Mouse (Mus musculus): ENCODE measurements at regions not wholly inside any gene's neighbourhood (a gene's known extent, or its start where the extent isn't known, plus 50 kb on each side); places are given as distances from the start of the nearest gene placed in this dataset.

- Histone ChIP-seq H3K27ac (no peak overlapping the region), H3K4me3 (no peak overlapping the region)
- no peak for TF ChIP-seq CTCF (conservative IDR thresholded peaks at IDR 0.05)
- peak; percentile 4 to 12 for DNase-seq (ENCODE audit: low spot score in 2 of 2)
Observed at GRCm38 (mm10) chr8:30797341-30797740, 2631.2 kb upstream of the 5930422O12Rik start.

GRCm38 (mm10) chr8:30817028-30817427 lies 2611.5 kb upstream of the 5930422O12Rik start:
- H3K27ac ChIP-seq: no peak overlapping the region
- TF ChIP-seq CTCF (conservative IDR thresholded peaks at IDR 0.05): no peak
- DNase-seq (ENCODE audit: low spot score in 2 of 2): no peak
- H3K4me3 ChIP-seq: no peak overlapping the region

GRCm38 (mm10) chr8:30822835-30823587 lies 2605.5 kb upstream of the 5930422O12Rik start:
- H3K27ac ChIP-seq: no peak overlapping the region
- no peak for DNase-seq (ENCODE audit: low spot score in 2 of 2)

GRCm38 (mm10) chr8:30823588-30823938 lies 2604.9 kb upstream of the 5930422O12Rik start:
- Histone ChIP-seq H3K27ac (no peak overlapping the region), H3K4me3 (no peak overlapping the region)
- no peak for DNase-seq (ENCODE audit: low spot score in 2 of 2)
- TF ChIP-seq CTCF (conservative IDR thresholded peaks at IDR 0.05): no peak

More at GRCm38 (mm10) chr8:30822835-30823587, 2605.5 kb upstream of the 5930422O12Rik start:
- no peak overlapping the region for H3K4me3 ChIP-seq
- no peak for TF ChIP-seq CTCF (conservative IDR thresholded peaks at IDR 0.05)

GRCm38 (mm10) chr8:30826021-30826420 lies 2602.5 kb upstream of the 5930422O12Rik start:
- TF ChIP-seq CTCF (conservative IDR thresholded peaks at IDR 0.05): no peak
- no peak for DNase-seq (ENCODE audit: low spot score in 2 of 2)
- H3K4me3 ChIP-seq: no peak overlapping the region
- H3K27ac ChIP-seq: no peak overlapping the region

GRCm38 (mm10) chr8:30838056-30838455 lies 2590.5 kb upstream of the 5930422O12Rik start:
- TF ChIP-seq CTCF (conservative IDR thresholded peaks at IDR 0.05): no peak
- Histone ChIP-seq H3K4me3 (no peak overlapping the region), H3K27ac (no peak overlapping the region)
- DNase-seq (ENCODE audit: low spot score in 2 of 2): no peak

- H3K4me3 ChIP-seq: no peak overlapping the region
- TF ChIP-seq CTCF (conservative IDR thresholded peaks at IDR 0.05): peak; percentile 95
- peak; percentile 68 to 91 for DNase-seq (ENCODE audit: low spot score in 2 of 2)
- H3K27ac ChIP-seq: no peak overlapping the region
Observed at GRCm38 (mm10) chr8:30840064-30840463, 2588.4 kb upstream of the 5930422O12Rik start.

GRCm38 (mm10) chr8:30863017-30863416 lies 2565.5 kb upstream of the 5930422O12Rik start:
- peak in 1 of 2 experiments; percentile 29 for DNase-seq (ENCODE audit: low spot score in 2 of 2)
- no peak for TF ChIP-seq CTCF (conservative IDR thresholded peaks at IDR 0.05)
- peak overlapping the region; percentile 77 for H3K27ac ChIP-seq
- H3K4me3 ChIP-seq: no peak overlapping the region

GRCm38 (mm10) chr8:30906044-30906695 lies 2522.3 kb upstream of the 5930422O12Rik start:
- no peak overlapping the region for H3K27ac ChIP-seq
- no peak overlapping the region for H3K4me3 ChIP-seq
- TF ChIP-seq CTCF (conservative IDR thresholded peaks at IDR 0.05): no peak
- no peak for DNase-seq (ENCODE audit: low spot score in 2 of 2)

GRCm38 (mm10) chr8:30913664-30914063 lies 2514.8 kb upstream of the 5930422O12Rik start:
- DNase-seq (ENCODE audit: low spot score in 2 of 2): no peak
- TF ChIP-seq CTCF (conservative IDR thresholded peaks at IDR 0.05): no peak
- Histone ChIP-seq H3K4me3 (no peak overlapping the region), H3K27ac (no peak overlapping the region)

- DNase-seq (ENCODE audit: low spot score in 2 of 2): no peak
- Histone ChIP-seq H3K4me3 (no peak overlapping the region), H3K27ac (peak overlapping the region; percentile 79)
- TF ChIP-seq CTCF (conservative IDR thresholded peaks at IDR 0.05): no peak
Observed at GRCm38 (mm10) chr8:30915127-30915526, 2513.4 kb upstream of the 5930422O12Rik start.

GRCm38 (mm10) chr8:30915601-30916171 lies 2512.8 kb upstream of the 5930422O12Rik start:
- Histone ChIP-seq H3K27ac (peak overlapping the region; percentile 79), H3K4me3 (peak overlapping the region; percentile 55)
- peak; percentile 23 to 45 for DNase-seq (ENCODE audit: low spot score in 2 of 2)
- TF ChIP-seq CTCF (conservative IDR thresholded peaks at IDR 0.05): no peak

GRCm38 (mm10) chr8:30916184-30916751 lies 2512.2 kb upstream of the 5930422O12Rik start:
- Histone ChIP-seq H3K4me3 (peak overlapping the region; percentile 55), H3K27ac (peak overlapping the region; percentile 79)
- no peak for TF ChIP-seq CTCF (conservative IDR thresholded peaks at IDR 0.05)
- peak in 1 of 2 experiments; percentile 29 for DNase-seq (ENCODE audit: low spot score in 2 of 2)

Data from layer of hippocampus, adult 2 months (tissue).